Mouse (Mus musculus): ENCODE results near the gene Rnf217.
A peak's percentile ranks its signal among the peaks of the same experiment; 100 is the strongest.

Gene Rnf217

DNA sequence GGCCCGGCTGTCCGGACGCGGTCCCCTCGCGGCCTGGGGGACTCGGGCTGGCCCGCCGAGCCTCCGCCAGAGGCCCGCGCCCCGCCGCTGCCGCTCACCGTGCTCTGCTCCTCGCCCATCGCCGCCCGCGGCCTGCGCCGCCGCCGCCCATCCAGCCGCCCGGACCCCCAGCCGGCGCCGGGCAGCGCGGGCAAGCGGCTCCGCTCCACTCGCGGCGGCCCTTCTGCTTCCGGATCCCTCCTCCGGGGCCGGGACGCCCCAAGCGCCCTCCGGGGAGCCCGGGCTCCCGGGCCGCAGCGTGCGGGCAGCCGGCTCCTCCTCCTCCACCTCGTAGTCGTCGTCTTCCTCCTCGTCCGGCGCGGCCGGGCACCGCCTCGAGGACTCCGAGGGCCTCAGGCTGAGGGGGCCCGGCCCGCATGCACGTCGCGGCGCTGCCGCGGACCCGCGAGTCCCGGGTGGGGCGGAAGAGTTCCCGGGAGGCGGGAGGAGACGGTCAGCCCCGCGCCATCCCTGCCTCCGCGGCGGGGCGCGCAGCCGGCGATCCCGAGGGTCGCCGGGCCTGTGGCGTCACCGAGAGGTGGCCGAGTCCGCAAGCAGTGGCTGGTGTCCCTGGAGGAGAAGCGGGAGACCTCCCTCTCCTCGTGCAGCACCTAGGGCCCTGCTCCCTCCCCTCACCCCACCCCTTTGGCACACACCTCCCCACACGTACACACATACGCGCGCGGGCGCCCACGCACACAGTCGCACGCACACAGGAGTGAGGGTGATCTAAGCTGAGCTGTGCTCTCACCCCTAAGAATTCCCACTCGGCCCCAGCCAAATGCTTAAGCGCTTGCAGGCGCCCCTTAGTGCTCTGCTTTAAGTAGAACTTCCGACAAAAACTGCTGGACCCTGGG lies at the start of gene Rnf217:
TSS of gene Rnf217 (minus strand) at position 119 of the 896 bp plus-strand sequence.
- peak; percentile 38 for DNase-seq (ENCODE audit: low read depth, low spot score)

DNA sequence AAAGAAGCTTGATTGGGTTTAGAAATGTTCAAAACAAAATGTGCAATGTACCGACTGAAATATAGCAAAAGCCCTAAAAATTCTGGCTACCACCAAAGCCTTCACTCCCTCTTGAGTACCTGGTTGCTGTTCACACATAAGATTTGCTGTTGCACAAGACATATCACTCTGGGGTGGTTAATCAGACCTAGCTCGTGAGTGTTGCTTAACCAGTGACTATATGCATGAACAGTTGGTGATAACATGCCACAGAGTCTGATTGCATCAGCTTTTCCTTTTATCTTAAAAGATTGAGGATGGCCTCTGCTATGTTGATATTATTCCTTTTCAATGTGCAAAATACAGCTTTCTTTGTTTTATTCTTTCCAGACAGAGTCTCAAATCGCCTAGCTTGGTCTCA lies 38.3 kb upstream of the Rnf217 start:
- DNase-seq (ENCODE audit: low read depth, low spot score) = no peak

DNA sequence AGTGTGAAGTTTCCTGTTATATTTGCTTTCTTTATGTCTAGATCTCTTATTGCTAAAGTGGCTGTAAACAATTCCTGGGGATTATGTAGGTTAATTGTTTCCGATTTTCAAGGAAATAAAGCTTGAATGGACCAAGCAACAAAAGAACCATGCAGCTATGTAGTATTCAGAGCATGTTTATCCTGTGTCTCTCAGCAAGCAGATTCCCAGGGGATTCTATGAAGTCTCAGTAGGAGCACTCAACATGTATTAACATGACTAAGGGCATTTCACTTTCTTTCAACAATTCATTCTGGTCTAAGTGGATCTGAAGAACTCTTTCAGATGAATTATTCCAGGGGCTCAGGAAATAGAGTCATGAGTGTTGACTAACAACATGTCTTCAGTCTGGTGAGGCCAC lies 37.1 kb upstream of the Rnf217 start:
- DNase-seq (ENCODE audit: low read depth, low spot score) = no peak

DNA sequence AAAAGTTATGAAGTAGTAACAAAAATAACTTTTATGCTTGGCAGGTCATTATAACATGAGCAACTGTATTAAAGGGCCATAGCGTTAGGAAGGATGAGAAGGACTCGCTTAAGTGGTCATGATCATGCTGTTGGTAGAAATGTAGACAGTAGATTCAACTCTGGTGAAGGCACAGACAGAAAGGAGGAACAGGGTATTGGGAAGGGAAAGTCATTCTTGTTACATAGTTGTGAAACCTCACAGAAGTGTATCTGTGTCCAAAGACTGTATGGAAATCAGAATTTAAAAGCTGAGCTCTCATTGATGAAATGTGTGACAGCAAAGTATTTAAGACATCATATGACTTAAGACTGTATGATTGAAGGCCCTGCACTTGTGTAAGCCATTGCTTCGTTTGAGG lies 26.1 kb upstream of the Rnf217 start:
- no peak for DNase-seq (ENCODE audit: low read depth, low spot score)

DNA sequence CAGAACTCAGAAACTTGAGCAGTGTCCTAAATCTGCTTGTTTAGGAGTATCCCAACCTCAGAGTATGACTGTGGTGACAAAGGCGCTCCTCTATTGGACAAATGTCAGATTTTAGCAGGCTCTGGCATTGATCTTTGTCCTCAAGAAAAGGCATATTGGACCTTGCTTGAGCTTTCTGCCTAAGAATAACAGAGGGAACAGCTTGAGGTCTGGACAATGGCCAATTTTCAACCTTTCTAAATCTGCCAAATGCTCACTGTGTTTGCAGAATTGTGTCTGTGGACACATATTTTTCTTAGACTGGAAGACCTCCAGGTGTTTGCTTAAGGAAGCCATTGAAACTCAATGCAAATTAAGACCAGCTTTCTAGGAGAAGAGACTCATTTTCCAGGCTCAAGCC lies 23.0 kb upstream of the Rnf217 start:
- no peak for DNase-seq (ENCODE audit: low read depth, low spot score)

DNA sequence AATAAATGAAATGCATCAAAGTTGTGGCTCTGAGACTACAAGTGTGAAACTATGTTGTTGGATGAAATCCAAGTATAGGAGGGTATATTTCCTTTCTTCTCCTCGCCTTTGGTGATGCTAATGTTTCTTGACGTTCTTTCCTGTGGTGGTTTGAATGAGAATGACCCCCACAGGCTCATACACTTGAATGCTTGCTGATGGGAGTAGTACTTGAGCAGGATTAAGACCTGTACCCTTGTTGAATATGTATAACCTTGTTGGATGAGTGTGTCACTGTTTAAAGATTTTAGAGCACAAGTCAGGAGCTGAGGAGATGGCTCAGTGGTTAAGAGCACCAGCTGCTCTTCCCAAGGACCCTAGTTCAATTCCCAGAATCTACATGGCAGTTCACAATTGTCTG lies 6.4 kb upstream of the Rnf217 start:
- DNase-seq (ENCODE audit: low read depth, low spot score) = no peak

DNA sequence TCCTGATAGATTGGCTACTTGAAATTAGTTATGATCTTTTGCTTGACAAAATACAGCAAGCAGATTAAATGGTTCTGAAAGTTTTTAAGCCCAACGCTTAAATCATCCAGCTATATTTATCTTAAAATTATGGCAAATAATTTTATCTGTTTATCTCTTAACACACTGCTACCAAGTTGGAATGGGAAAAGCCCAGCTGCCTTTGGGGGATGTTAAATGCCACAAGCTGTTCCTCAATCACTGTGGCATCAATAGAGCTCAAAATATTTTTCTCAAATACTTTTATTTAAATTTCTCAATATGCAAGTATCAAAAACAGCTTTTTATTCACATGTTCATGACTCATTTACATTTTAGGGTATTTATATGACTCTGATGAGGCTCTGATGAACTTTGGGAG lies 5.1 kb upstream of the Rnf217 start:
- DNase-seq (ENCODE audit: low read depth, low spot score) = no peak

DNA sequence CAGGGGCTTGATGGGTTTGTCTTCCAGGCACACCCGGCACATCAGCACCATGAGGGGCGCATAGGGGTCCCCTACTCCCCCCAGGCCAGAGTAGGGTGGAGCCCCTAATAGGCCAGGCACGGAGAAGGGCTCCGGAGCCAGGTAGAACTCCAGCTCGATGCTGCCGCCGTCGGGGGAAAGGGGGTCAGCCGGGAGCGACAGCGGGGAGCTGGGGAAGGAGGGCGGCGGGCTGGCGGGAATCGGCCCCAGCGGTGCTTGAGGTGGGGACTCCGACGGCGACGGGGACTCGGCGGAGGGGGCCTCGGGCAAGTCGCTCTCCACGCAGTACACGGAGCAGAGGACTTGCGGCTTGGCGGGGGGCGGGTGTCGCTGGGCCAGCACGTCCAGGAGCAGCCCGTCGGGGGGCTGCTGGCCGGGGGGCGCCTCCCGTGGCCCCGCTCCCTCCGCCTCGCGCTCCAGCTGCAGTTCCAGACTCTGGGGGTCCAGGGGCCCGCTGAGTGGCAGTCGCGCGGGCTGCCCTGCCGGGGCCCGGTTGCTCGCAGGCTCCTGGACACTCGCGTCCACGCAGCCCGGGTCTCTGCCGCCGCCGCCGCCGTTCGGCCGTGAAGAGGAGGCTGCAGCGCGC lies 431 bp downstream of the Rnf217 start:
- DNase-seq (ENCODE audit: low read depth, low spot score) = no peak

DNA sequence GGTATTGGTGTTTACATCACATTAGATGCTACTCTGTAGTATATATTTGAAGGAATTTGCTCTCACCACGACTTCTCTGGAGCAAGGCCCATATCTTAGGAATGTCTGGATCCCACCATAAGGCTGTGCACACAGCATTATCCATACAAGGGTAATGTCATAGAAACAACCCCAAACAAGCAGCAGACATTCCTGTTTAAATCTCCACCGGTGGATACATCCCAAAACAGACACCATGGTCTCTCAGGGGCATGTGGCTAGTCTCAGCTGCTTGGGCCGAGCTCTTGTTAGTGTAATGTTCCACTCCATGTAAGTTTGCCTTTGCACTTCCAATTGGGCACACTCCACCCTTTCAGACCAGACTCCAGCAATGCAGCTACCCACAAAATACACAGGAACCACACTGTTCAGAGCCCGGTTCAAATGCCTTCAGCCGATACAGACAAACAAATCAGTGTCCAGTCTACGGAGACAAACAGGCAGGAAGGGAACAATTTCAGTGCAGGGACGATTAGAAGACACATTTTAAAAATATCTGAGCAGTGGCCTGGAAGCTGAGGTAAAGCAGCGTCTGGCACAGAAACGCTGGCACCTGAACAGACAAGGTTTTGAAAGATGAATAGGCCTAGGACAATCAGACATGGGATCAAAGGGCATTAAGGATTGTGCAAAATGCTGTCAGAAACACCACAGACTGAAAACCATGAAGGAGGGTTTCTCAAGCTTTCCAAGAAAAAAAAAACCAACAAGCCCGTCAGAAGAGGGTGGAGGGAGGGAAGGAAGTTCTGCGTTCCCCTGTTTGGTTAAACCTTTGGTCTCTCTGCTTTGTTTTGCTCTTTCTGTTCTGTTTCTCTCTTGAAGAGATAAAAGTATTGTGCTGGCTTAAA lies 1.8 kb downstream of the Rnf217 start:
- DNase-seq (ENCODE audit: low read depth, low spot score) = no peak

DNA sequence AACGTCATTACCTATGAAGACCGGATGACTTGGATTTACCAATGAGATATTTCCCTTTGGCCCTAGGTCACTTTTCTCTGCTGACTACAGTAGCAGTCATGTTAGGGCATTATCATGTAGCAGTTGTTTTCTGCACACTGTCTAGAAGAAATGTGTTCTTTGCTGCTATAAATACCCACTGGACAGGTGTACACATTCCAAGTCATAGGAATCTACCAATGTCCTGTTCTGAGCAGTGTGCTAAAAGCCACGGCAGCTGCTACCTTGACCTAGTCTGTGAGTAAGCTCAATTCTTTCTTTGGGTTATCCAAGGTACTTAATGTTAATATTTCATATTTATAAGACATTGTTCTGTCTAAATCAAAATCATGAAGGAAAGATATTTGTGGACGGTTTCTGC lies 5.1 kb downstream of the Rnf217 start:
- no peak for DNase-seq (ENCODE audit: low read depth, low spot score)

DNA sequence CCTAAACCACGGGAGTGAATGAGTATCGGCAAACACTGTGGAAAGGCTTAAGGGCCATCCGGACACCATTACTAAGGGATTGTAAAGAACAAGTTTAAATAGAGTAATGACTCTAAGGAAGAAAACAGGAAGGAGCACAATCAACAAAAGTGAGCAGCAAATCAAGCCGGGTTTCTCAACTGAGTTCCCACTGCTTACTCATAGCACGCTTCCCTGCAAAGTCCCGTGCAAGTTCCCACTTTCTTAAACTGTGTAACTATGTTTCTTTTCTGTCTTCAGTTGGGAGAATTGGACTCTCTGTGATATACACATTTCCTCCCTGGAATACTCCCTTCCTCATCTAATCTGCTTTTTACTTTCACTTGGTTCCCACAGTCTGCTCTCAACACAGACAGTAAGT lies 8.9 kb downstream of the Rnf217 start:
- DNase-seq (ENCODE audit: low read depth, low spot score) = no peak

DNA sequence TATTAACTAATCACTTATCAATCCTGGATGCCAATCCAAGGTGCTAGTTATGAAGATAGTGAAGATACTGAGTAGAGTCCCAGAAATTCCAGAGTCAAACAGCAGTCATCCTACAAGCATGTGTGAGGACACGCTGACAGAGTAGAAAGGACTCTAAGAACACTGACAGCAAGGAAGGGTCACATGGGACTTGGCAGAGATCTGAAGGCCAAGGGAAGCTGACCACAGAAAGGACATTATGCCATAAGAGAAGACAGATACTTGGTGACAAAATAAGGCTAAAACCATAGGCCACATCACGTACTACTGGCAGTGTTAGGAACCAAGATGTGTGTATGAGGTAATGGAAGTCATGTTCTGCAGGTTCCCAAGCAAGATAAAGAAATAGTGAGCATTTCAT lies 11.1 kb downstream of the Rnf217 start:
- DNase-seq (ENCODE audit: low read depth, low spot score) = no peak

DNA sequence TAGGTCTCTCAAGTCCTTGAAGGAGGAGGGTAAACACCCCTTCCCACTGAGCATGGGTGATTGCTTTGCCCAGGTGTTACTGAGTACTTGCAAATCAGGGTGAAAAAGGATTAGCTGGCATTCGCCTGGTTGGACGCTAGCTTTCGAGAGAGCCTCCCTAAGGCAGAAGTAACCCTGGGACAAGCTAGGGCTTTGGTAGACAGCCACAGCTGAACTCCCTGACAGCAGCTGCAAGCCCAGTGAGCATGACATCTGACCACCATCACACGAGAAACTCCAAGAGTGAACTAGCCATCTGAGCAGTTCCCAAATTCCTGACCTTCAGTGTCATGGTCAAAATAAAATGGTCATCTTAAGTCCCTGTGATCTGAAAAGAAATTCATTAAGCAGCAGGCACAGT lies 12.2 kb downstream of the Rnf217 start:
- DNase-seq (ENCODE audit: low read depth, low spot score) = no peak

DNA sequence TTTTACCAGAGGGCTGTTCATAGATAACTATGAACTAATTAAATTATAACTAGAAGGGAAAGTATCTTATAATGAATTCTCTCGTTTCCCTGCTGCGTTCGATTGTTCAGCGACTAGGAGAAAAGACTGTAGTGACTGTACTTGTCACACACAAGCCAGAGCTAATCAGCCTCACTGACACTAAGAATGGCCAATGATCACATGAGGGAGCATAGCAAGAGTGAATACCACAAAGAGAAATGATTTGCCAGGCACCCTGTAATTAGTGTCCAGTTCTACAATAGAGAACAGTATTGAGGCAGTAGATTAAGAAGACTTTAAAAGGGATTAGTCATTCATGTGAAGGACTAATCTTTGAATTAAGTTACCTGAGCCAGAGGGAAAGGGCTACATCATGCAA lies 13.7 kb downstream of the Rnf217 start:
- DNase-seq (ENCODE audit: low read depth, low spot score) = no peak

DNA sequence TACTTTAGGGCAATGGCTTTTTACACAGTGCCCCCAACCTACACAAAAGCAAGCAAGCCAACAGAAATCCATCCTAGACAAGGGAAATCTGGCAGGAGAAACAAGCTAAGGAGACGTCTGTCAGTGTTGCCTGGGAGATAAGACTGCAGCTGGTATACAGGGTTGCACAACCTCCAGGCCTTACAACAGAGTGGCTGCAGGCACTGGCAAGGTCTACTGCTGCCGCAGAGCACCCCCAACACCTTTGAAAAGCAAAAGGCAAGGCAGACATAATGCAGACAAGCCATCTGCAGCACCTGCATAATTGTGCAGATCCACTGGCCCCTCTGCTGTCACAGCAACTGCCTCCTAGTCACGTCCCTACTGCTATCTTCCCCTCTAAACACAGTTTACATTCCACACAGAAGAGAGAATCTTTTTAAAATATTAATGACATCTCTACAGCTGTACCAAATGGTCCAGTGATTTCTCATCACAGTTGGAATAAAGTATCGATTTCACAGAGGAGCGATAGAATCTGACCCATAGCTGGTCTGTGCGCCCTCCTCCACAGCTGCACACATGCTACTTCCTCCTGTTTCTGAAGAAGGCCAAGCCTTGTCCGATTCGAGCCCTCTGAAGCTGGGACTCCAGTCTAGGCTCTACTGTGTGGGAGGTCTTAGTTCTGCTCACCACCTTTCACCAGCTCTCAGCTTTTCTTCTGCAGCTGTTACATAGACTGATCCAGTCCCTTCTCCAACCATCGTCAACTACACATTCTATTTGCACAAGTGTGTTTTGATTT lies 16.1 kb downstream of the Rnf217 start:
- no peak for DNase-seq (ENCODE audit: low read depth, low spot score)

DNA sequence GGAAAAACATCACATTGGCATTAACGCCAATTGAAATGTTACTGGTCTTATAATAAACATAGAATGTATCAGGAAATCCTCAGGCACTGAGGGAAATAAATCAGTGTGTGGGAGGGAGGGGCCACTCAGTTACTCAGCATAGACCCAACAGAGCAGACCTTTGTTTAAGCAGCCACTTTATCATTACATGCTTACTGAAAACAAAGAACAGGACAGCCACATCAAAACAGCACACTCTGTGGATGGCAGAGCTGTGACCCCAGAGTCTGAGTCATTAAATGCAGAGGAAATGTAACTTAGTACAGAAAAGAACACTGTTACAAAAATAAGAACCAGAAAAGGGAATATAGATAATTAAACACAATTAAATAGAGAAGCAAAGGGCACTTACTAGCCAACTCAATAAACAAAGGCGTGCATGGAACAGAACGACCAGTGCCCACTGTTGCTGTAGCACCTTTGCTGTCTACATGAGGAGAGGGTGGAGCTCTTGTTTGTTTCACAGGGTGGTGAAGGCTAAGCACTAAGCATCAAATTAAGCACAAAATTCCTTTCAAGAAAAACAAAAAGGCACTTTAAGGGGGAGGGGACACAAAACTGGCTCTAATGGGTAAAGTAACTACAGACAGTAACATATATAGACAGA lies 16.8 kb downstream of the Rnf217 start:
- DNase-seq (ENCODE audit: low read depth, low spot score) = no peak

DNA sequence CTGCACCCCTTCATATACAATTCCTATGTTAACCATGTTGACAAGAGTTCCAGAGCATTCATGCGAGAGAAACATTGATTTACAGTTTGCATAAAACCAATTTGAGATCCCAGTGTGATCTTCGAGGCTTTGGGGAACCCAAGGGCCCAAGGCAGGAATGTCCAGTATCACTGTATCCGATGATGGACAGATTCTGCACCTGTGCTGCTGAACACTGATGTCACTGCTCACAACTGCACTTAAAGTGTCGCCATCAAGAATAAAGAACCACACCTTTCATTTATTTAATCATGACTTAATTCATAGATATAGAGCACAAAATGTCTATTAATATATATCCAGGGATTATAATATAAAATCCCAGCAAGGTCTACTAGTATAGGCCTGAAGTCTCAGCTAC lies 28.3 kb downstream of the Rnf217 start:
- no peak for DNase-seq (ENCODE audit: low read depth, low spot score)

DNA sequence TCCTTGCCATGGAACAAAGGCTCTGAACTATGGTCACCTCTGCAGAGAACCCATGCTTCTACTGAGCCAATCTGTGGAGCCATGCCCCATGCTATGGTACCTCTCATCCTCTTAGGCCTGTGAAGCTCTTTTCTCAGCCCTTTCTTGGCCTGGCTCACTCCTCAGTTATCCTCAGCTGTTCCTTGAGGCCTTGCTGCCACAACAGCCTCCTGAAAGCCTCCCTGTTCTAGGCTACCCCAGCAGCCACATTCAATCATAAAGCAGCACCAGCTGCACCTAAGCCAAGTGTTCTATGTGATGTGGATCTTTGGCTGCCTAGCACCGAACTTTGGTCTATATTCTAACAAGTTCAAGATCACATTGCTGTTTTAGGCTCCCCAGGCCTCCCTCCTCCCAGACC lies 28.9 kb downstream of the Rnf217 start:
- DNase-seq (ENCODE audit: low read depth, low spot score) = no peak

DNA sequence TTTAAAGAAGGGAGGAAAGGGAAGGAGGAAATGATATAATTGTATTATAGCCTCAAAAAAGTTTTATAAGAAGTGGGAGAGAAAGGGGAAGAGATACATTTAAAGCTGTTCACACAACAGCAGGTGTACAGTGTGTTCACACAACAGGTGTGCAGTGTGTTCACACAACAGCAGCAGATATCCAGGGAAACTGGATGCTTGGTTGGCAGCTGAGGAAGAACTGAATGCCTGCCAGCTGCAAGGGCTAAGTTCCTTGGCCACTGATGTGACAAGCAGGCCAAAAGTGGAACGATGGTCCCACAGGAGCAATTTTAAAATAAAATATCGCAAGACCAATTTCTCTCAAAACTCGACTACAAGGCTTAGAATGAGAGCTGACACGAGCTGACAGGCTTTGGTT lies 35.7 kb downstream of the Rnf217 start:
- DNase-seq (ENCODE audit: low read depth, low spot score) = no peak

DNA sequence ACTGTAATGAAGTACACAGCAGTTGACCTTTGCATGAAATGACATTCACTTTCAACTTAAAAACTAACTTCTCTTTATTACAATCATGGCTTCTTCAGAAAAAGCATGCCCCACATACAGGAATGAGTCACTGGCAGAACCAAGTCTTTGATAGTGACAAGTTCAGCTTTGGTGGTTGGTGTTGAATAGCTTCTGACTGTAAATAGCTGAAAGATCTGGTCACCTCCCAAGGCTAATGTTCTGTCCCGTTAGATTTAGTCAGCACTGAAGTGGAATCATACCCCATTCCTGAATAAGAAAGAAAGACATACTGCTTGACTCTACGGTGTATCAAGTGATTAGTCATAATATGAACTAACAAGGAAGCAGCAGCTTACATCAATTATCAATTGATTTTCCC lies 51.7 kb downstream of the Rnf217 start:
- DNase-seq (ENCODE audit: low read depth, low spot score) = no peak

DNA sequence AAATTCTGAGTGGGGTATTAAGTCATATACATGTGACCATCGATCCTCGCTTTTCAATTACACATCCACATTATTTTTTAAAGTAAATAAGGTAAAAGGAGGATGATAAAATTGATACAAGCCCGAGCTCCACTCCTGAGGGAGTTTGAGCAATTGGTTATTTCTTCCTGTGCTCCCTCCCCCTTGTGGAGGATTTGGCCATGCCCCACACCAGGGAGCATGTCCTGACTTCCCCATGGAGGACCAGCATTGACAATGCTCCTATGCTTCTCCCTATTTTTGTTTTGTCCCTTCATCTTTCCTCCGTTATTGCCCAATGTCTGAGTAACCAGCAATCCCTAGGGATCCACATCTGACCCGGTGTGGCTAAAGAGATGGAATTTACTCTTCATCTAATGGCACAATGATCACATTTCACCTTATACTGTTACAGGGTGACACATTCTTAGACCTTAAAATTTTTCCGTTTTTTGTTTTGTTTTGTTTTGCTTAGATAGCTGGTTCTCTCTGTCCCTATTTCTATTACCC lies 53.5 kb downstream of the Rnf217 start:
- DNase-seq (ENCODE audit: low read depth, low spot score) = no peak

Measured in retina, postnatal 7 days (tissue).